Mouse (Mus musculus): ENCODE data around the gene Ftsj3. TPM values are rescaled to one million over a fixed set of nuclear protein-coding genes. Genes with fewer than 3 reads are reported as not detected.
"Not testable (repeated sequence)": the region's sequence is repeated elsewhere in the genome, so short reads cannot be mapped to it uniquely, and the experiment has no call there.

Ftsj3 gene
- polyA plus RNA-seq, 1 experiment from 2014 or later = 38.8 TPM

DNA sequence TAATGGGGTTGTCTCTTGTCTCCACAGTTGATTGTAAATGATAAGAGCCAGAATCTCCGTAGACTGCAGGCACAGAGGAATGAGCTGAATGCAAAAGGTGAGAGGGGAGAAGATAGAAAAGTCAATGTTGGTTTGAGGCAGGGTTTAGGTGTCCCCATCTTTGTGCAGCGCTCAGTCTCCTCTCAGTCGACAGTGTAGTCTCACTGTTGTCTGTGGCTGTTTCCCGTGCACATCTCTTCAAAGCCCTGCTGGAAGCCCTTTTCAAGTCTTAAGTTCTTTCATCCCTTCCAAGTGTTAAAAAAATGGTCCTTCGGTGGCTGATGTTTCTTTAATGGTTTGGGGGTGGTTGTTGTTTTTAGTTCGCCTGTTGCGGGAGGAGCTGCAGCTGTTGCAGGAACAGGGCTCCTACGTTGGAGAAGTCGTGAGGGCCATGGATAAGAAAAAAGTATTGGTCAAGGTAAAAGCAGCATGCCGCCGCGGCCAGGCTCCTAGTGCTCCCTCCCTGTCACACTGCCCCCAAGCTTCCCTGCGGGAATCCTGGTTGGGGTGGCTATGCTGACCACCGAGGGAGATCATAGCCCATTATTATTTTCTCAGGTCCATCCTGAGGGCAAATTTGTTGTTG, 5.1 kb upstream of the Ftsj3 start:
- Histone ChIP-seq H3K27ac (no peak overlapping the region), H3K79me2 (ENCODE audit: inconsistent target) (peaks cover 44% of the 10 kb centered on the region), H3K36me3 (ENCODE audit: inconsistent target) (peaks cover 64% of the 10 kb centered on the region), H3K4me3 (ENCODE audit: inconsistent target) (no peak overlapping the region)
- 93% methylated on average over 14 of the region's 14 CpGs for WGBS (ENCODE audit: missing documents)

DNA sequence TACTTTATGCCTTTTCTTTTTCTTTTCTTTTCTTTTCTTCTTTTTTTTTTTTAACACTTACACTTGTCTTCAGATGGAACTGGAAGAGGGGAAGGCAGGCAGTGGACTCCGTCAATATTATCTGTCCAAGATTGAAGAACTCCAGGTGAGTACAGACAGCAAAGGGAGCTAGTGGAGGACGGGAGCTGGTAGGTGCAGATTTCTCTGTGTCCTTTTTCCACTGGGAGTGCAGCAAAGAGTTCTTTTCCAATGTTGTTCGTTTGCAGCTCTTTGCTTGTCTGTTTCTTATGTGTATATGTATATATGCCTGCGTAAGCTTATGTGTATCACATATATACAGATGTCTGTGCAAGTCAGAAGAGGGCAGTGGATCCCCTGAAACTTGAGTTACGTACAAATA, 896 bp upstream of the Ftsj3 start:
- WGBS (ENCODE audit: missing documents) = 70% methylated on average over 5 of the region's 5 CpGs
- Histone ChIP-seq H3K36me3 (ENCODE audit: inconsistent target) (peaks cover 38% of the 10 kb centered on the region), H3K27ac (peak overlapping the region; percentile 82), H3K79me2 (ENCODE audit: inconsistent target) (peaks cover 61% of the 10 kb centered on the region), H3K4me3 (ENCODE audit: inconsistent target) (peak overlapping the region; percentile 95)

DNA sequence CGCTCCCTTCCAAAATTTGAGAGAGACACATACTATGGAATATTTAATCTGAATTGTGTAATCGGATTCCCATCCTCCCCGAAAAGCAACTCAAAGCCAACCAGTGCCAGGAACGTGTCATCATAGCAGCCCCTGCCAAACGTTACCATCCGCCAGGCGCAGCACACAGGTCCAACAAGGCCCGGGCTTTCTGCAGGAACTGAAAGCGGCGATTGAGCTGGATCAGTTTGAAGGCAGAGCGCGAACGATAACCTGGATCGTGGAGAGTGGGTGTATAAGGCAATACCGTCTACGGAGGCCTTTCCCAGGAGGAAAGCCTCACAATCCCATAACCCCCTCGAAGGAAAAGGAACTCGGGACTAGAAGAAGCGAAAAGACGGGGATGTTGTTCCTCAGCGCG, 705 bp downstream of the Ftsj3 start:
- H3K79me2 ChIP-seq (ENCODE audit: inconsistent target) = peaks cover 55% of the 10 kb centered on the region
- H3K27ac ChIP-seq = peak overlapping the region; percentile 82
- H3K36me3 ChIP-seq (ENCODE audit: inconsistent target) = peaks cover 40% of the 10 kb centered on the region
- peak overlapping the region; percentile 95 for H3K4me3 ChIP-seq (ENCODE audit: inconsistent target)
- WGBS (ENCODE audit: missing documents) = 2% methylated on average over 20 of the region's 22 CpGs

DNA sequence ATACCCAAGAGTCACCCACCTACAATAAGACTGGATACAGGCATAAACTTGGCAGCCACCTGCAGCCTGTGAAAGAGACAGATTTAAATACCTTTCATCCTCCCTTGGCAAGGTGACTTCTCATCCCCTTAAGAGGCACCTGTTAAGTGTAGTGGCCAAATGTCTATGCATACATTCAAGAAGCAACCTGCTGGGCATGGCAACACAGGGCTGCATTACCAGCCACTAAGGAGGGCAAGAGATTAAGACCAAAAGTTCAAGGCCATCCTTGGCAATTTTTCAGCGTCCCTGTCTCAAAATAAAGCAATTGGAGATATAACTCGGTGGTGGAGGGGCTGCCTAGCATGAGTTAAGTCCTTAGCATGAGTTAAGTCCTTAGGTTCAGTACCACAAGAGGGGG, 1.1 kb downstream of the Ftsj3 start:
- 28% methylated on average over 2 of the region's 2 CpGs for WGBS (ENCODE audit: missing documents)
- Histone ChIP-seq H3K79me2 (ENCODE audit: inconsistent target) (peaks cover 55% of the 10 kb centered on the region), H3K36me3 (ENCODE audit: inconsistent target) (peaks cover 44% of the 10 kb centered on the region), H3K4me3 (ENCODE audit: inconsistent target) (peak overlapping the region; percentile 95), H3K27ac (peak overlapping the region; percentile 82)

DNA sequence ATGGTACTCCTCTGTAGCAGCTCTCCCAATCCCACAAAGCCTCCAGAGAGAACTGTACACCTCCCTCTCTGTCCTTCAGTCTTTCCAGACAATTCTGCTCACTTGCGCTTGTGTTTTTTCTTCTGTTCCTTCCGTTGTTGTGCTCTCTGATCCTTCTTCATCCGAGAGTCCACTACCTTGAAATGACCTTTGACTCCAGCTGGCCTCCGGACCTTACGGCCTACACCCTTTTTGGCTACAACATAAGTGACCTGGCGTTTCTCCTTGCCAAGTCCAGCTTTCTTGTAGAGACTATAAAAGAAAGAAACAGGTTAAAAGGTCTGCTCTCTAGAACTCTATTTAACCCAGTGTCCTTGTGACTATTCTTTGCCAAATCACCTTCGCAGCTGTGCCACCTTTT, 6.6 kb downstream of the Ftsj3 start:
- Histone ChIP-seq H3K79me2 (ENCODE audit: inconsistent target) (peaks cover 11% of the 10 kb centered on the region), H3K27ac (no peak overlapping the region), H3K36me3 (ENCODE audit: inconsistent target) (peaks cover 86% of the 10 kb centered on the region), H3K4me3 (ENCODE audit: inconsistent target) (no peak overlapping the region)
- WGBS (ENCODE audit: missing documents) = 90% methylated on average over 7 of the region's 7 CpGs

GRCm38 (mm10) chr11:106246834-106247233, 9.0 kb downstream of the Ftsj3 start:
- H3K79me2 ChIP-seq (ENCODE audit: inconsistent target) = no peaks in the 10 kb centered on the region
- H3K36me3 ChIP-seq (ENCODE audit: inconsistent target) = peaks cover 94% of the 10 kb centered on the region
- no peak overlapping the region for H3K4me3 ChIP-seq (ENCODE audit: inconsistent target)
- 82% methylated on average over 1 of the region's 1 CpGs for WGBS (ENCODE audit: missing documents)
- H3K27ac ChIP-seq = no peak overlapping the region

DNA sequence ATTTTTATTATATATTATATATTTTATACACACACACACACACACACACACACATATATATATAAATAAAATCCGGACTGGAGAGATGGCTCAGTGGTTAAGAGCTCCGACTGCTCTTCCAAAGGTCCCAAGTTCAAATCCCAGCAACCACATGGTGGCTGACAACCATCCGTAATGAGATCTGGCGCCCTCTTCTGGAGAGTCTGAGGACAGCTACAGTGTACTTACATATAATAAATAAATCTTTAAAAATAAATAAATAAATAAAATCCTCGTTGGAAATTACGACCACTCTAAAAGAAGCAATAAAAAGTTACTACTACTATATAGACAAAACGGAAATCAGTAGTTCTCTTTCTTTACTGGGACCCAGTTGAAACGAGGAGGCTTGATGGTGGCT, 21.9 kb downstream of the Ftsj3 start:
- H3K4me3 ChIP-seq (ENCODE audit: inconsistent target); H3K27ac ChIP-seq; H3K79me2 ChIP-seq (ENCODE audit: inconsistent target): not testable (repeated sequence)
- H3K36me3 ChIP-seq (ENCODE audit: inconsistent target) = peaks cover 83% of the 10 kb centered on the region
- 90% methylated on average over 8 of the region's 8 CpGs for WGBS (ENCODE audit: missing documents)

DNA sequence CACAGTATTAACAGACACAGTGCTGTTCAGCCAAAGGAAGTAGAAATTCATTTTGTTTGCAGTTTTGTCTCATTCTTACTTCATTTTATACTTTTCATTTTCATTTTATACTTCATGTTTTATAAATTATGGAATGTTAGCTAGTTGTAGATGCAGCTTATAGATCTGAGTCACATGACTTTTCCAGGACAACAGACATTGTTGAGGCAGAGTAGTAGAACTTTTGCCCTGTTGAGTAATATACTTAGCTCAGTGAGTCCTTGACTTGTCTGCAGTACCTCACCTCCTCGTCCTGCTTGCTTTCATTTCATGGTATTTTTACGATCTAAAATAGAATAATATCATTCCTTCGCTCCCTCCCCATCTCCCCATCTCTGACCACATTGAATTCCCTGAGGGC, 35.3 kb downstream of the Ftsj3 start:
- peaks cover 13% of the 10 kb centered on the region for H3K36me3 ChIP-seq (ENCODE audit: inconsistent target)
- 100% methylated on average over 3 of the region's 3 CpGs for WGBS (ENCODE audit: missing documents)
- H3K79me2 ChIP-seq (ENCODE audit: inconsistent target) = peaks cover 92% of the 10 kb centered on the region
- H3K4me3 ChIP-seq (ENCODE audit: inconsistent target) = no peak overlapping the region
- H3K27ac ChIP-seq = no peak overlapping the region

- peaks cover 14% of the 10 kb centered on the region; the same call in 1 of the 2 replicates for H3K36me3 ChIP-seq (ENCODE audit: inconsistent target)
These were observed 39.0 kb downstream of the Ftsj3 start, which contains the start of gene Ddx42 for GRCm38 (mm10) chr11:106216730-106217490. TSS of gene Ddx42 (plus strand) at chr11:106216926.

DNA sequence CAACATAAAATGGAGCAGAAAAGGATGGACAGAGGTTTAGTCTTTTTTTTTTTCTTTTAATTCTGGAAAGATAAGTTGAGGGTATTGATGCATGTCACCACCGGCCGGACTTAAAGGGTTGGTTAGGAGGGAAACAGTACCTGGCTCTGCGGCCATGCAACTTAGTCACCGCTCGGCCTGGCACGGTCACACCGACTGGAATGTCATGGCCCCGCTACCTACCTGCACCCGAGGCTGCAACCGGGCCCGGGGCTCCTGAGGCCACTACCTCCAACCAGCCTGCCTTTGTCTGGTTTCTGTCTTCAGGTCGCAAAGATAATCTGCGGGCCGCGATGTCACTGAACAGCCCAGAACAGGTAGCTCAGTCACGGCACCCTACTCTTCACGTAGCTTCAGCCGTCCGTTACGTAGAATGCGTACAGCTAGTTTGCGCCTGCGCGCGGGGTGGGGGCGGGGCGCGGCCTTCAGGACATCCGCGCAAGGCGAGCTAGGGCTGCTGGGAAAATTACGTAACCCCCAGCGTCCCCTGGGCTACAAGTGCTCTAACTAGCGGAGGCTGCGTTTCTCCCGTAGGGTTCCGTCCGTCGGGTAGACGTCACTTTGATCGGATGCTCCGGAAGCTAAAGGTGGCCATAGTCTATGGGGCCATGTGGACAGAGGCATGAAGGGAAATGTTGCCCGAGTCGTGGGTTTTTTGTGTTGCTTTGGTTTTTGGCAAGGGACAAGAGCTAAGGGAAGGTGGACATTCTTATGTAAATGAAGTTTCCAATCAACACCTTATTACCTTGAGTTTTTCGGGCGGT, 39.8 kb downstream of the Ftsj3 start, which contains the start of gene Ccdc47:
Ccdc47 (minus strand) TSS at position 418 of the 803 bp plus-strand sequence.
- H3K79me2 ChIP-seq (ENCODE audit: inconsistent target) = peaks cover 80% of the 10 kb centered on the region
- peaks cover 22% of the 10 kb centered on the region; the same call in 1 of the 2 replicates for H3K36me3 ChIP-seq (ENCODE audit: inconsistent target)
- peak within 1 kb of the TSS; percentile 88 for H3K4me3 ChIP-seq (ENCODE audit: inconsistent target)
- peak within 1 kb of the TSS; percentile 90 for H3K27ac ChIP-seq
- 1% methylated on average over 42 of the region's 46 CpGs for WGBS (ENCODE audit: missing documents)

More at GRCm38 (mm10) chr11:106216730-106217490, 39.0 kb downstream of the Ftsj3 start, which contains the start of gene Ddx42:
- Histone ChIP-seq H3K4me3 (ENCODE audit: inconsistent target) (peak within 1 kb of the TSS; percentile 88), H3K27ac (peak within 1 kb of the TSS; percentile 90), H3K79me2 (ENCODE audit: inconsistent target) (peaks cover 88% of the 10 kb centered on the region)
- whole genome bisulfite sequencing (ENCODE audit: missing documents) = 1% methylated on average over 69 of the region's 70 CpGs

DNA sequence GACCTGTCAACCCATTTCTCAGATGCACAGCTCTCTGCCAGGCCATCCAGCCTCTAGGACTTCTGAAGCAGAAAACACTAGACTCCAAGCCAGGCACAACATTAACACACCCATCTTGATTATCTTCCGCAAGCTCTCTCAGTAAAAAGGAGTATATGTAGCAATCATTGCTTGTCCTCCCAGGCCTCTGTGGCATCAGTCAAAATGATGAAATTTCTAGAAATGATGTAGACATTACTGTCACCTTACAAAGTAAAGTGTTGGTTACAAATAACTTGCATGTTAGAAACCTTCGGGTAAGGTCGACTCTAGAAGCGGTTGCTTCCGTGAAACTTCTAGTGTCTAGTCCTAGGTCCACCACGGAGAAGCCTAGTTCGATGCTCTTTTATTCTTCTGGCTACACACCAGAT, 40.4 kb downstream of the Ftsj3 start:
- peak overlapping the region; percentile 88 for H3K4me3 ChIP-seq (ENCODE audit: inconsistent target)
- H3K27ac ChIP-seq = peak overlapping the region; percentile 90
- peaks cover 74% of the 10 kb centered on the region for H3K79me2 ChIP-seq (ENCODE audit: inconsistent target)
- WGBS (ENCODE audit: missing documents) = 10% methylated on average over 7 of the region's 7 CpGs
- H3K36me3 ChIP-seq (ENCODE audit: inconsistent target) = peaks cover 25% of the 10 kb centered on the region; the same call in 1 of the 2 replicates

DNA sequence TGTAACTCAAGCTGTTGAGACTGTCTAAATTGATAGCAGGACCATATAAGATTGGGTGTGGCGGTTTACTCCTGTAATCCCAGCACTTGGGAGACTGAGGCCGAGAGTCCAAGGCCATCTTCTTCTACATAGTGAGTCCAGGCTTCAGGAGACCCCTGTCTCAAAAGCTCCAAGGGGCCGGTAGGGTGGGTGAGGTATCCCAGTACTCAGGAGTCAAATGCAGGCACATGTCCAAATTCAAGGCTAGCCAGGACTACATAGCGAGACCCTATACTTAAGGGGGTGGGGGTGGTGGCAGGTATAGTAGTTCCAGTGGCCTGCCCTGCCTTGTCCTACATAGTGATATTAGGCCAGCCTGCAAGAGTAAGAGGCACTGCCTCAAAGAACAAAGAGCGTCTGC, 41.0 kb downstream of the Ftsj3 start:
- peaks cover 30% of the 10 kb centered on the region; the same call in 1 of the 2 replicates for H3K36me3 ChIP-seq (ENCODE audit: inconsistent target)
- peak overlapping the region; percentile 88 for H3K4me3 ChIP-seq (ENCODE audit: inconsistent target)
- 92% methylated on average over 5 of the region's 5 CpGs for WGBS (ENCODE audit: missing documents)
- peaks cover 68% of the 10 kb centered on the region for H3K79me2 ChIP-seq (ENCODE audit: inconsistent target)
- no peak overlapping the region for H3K27ac ChIP-seq

DNA sequence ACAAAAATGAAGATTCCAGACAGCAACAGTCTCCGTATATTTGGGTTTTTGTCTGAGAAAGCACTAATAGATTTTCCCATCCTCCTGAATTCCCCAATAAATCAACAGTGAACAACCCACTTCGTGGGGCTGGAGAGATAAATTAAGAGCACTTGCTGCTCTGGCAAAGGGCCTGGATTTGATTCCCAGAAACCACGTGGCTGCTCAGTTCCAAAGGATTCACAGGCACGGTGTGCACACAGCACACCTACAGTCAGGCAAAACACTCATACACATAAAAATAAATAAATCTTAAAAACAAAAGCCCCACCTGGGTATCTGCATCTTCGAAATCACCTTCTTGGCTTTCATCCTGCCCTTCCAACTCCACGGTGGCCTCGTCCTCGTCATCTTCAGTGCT, 43.1 kb downstream of the Ftsj3 start:
- no peak overlapping the region for H3K27ac ChIP-seq
- WGBS (ENCODE audit: missing documents) = 95% methylated on average over 8 of the region's 8 CpGs
- H3K36me3 ChIP-seq (ENCODE audit: inconsistent target) = peaks cover 50% of the 10 kb centered on the region
- no peak overlapping the region for H3K4me3 ChIP-seq (ENCODE audit: inconsistent target)
- peaks cover 47% of the 10 kb centered on the region for H3K79me2 ChIP-seq (ENCODE audit: inconsistent target)

- H3K27ac ChIP-seq = 0 out of 2 replicates have a peak within 1 kb of the TSS, but pooled peaks have one; percentile 7
- H3K4me3 ChIP-seq (ENCODE audit: inconsistent target) = no peak within 1 kb of the TSS
- WGBS (ENCODE audit: missing documents) = 42% methylated on average over 5 of the region's 5 CpGs
- H3K79me2 ChIP-seq (ENCODE audit: inconsistent target) = no peaks in the 10 kb centered on the region
- H3K36me3 ChIP-seq (ENCODE audit: inconsistent target) = peaks cover 37% of the 10 kb centered on the region
These were observed 53.8 kb downstream of the Ftsj3 start, which contains the start of gene Strada for GRCm38 (mm10) chr11:106202123-106202465. TSS of gene Strada (minus strand) at chr11:106202168.
